Mouse (Mus musculus) MEL (cell line): ENCODE measurements around the gene Psmc3ip. TPM values are rescaled to one million over a fixed set of nuclear protein-coding genes. Genes with fewer than 3 reads are reported as not detected.

Experiments used
- DNase-seq: peaks from one replicate; pipeline ENCODE4 v3.0.0; 2011; ENCODE audit warnings: low read depth, low spot score
- H3K27ac ChIP-seq: 2 replicates; pipeline ENCODE4 v1.5.1; 2012; ENCODE audit warnings: low read depth, mild to moderate bottlenecking, control low read depth, low read length, moderate library complexity; ENCODE audit not compliant: control insufficient read depth
- H3K27me3 ChIP-seq, 2 experiments: fragments of 150-350 bp in 1 of 2; sonication (generic) in 1 of 2; 2 replicates each; pipeline ENCODE4 v1.6.1; 2012; ENCODE audit warnings: low read length in 2 of 2, mild to moderate bottlenecking in 2 of 2, improper control_type of control experiment in 1 of 2, moderate library complexity in 1 of 2; ENCODE audit not compliant: insufficient read depth in 2 of 2, control insufficient read depth in 1 of 2
- H3K36me3 ChIP-seq, 2 experiments: 2 replicates each; pipeline ENCODE4 v1.6.1; 2012 to 2014; ENCODE audit warnings: low read length in 2 of 2, improper control_type of control experiment in 1 of 2, inconsistent platforms in 1 of 2, mild to moderate bottlenecking in 1 of 2; ENCODE audit not compliant: insufficient read depth in 2 of 2, control insufficient read depth in 1 of 2
- H3K4me1 ChIP-seq, 2 experiments: fragments of 150-350 bp in 1 of 2; sonication (generic) in 1 of 2; 2 replicates each; pipeline ENCODE4 v1.6.1; 2012; ENCODE audit warnings: low read length in 2 of 2, improper control_type of control experiment in 1 of 2, mild to moderate bottlenecking in 1 of 2; ENCODE audit not compliant: insufficient read depth in 2 of 2, control insufficient read depth in 1 of 2
- H3K4me3 ChIP-seq, 2 experiments: fragments of 150-350 bp in 1 of 2; sonication (generic) in 1 of 2; 2 replicates each; pipeline ENCODE4 v1.5.1; 2012; ENCODE audit warnings: low read depth in 2 of 2, low read length in 2 of 2, mild to moderate bottlenecking in 2 of 2, moderate library complexity in 2 of 2, control low read depth in 1 of 2, improper control_type of control experiment in 1 of 2; ENCODE audit not compliant: control insufficient read depth in 1 of 2, insufficient read depth in 1 of 2
- H3K79me2 ChIP-seq: 2 replicates; pipeline ENCODE4 v1.6.1; 2012; ENCODE audit warnings: mild to moderate bottlenecking, low read length, moderate library complexity; ENCODE audit not compliant: control insufficient read depth, poor library complexity, insufficient read depth
- H3K9ac ChIP-seq: 2 replicates; pipeline ENCODE4 v1.6.1; 2012; ENCODE audit warnings: low read depth, mild to moderate bottlenecking, control low read depth, low read length, moderate library complexity; ENCODE audit not compliant: control insufficient read depth, poor library complexity, severe bottlenecking
- H3K9me3 ChIP-seq: fragments of 150-350 bp; sonication (generic); replicated peaks from 2 replicates; pipeline ENCODE4 v1.6.1; 2012; ENCODE audit warnings: mild to moderate bottlenecking, low read length, improper control_type of control experiment, moderate library complexity; ENCODE audit not compliant: insufficient read depth
- BHLHE40 ChIP-seq: IDR thresholded peaks from 2 replicates; pipeline ENCODE4 v1.6.1; 2012; ENCODE audit warnings: low read depth, mild to moderate bottlenecking, inconsistent platforms, low read length, improper control_type of control experiment, borderline replicate concordance
- CHD1 ChIP-seq: IDR thresholded peaks from 2 replicates; pipeline ENCODE4 v1.6.1; 2012; ENCODE audit warnings: low read depth, mild to moderate bottlenecking, inconsistent platforms, low read length, improper control_type of control experiment
- CHD2 ChIP-seq: IDR thresholded peaks from 2 replicates; pipeline ENCODE4 v1.6.1; 2011; ENCODE audit warnings: low read length, improper control_type of control experiment
- CTCF ChIP-seq, 3 experiments: IDR thresholded peaks in 2 of 3; conservative IDR thresholded peaks in 1 of 3; 2 replicates each; pipeline ENCODE4 v1.5.1; 2011 to 2012; ENCODE audit warnings: low read length in 3 of 3, low read depth in 2 of 3, mild to moderate bottlenecking in 2 of 3, improper control_type of control experiment in 1 of 3, inconsistent platforms in 1 of 3, mixed read lengths in 1 of 3, moderate library complexity in 1 of 3; ENCODE audit not compliant: control insufficient read depth in 1 of 3, insufficient read depth in 1 of 3, poor library complexity in 1 of 3, severe bottlenecking in 1 of 3
- ELF1 ChIP-seq: IDR thresholded peaks from 2 replicates; pipeline ENCODE4 v1.6.1; 2014; ENCODE audit warnings: low read depth, mild to moderate bottlenecking, inconsistent platforms, low read length, improper control_type of control experiment, moderate library complexity
- ETS1 ChIP-seq: IDR thresholded peaks from 2 replicates; pipeline ENCODE4 v1.6.1; 2012; ENCODE audit warnings: low read depth, mild to moderate bottlenecking, inconsistent platforms, low read length, improper control_type of control experiment, moderate library complexity
- GATA1 ChIP-seq: IDR thresholded peaks from 2 replicates; pipeline ENCODE4 v1.6.1; 2011; ENCODE audit warnings: low read depth, low read length, improper control_type of control experiment
- JUND ChIP-seq: IDR thresholded peaks from 2 replicates; pipeline ENCODE4 v1.6.1; 2011; ENCODE audit warnings: low read depth, mild to moderate bottlenecking, improper control_type of control experiment, low read length
- MEF2A ChIP-seq: IDR thresholded peaks from 2 replicates; pipeline ENCODE4 v1.6.1; 2014; ENCODE audit warnings: low read depth, mild to moderate bottlenecking, inconsistent platforms, low read length, improper control_type of control experiment; ENCODE audit not compliant: poor library complexity, insufficient replicate concordance, severe bottlenecking; ENCODE audit errors: extremely low read depth
- MYB ChIP-seq: IDR thresholded peaks from 2 replicates; pipeline ENCODE4 v1.6.1; 2011; ENCODE audit warnings: mild to moderate bottlenecking, low read depth, low read length, improper control_type of control experiment
- MYC ChIP-seq: IDR thresholded peaks from 2 replicates; pipeline ENCODE4 v1.6.1; 2011; ENCODE audit warnings: low read depth, mild to moderate bottlenecking, low read length, improper control_type of control experiment, moderate library complexity
- NELFE ChIP-seq: IDR thresholded peaks from 2 replicates; pipeline ENCODE4 v1.6.1; 2011; ENCODE audit warnings: low read depth, low read length, improper control_type of control experiment
- NRF1 ChIP-seq: IDR thresholded peaks from 2 replicates; pipeline ENCODE4 v1.6.1; 2014; ENCODE audit warnings: low read depth, mild to moderate bottlenecking, inconsistent platforms, low read length, improper control_type of control experiment, moderate library complexity; ENCODE audit not compliant: poor library complexity, insufficient read depth, severe bottlenecking
- POLR2A ChIP-seq, 2 experiments: IDR thresholded peaks; 2 replicates each; pipeline ENCODE4 v1.6.1; 2011 to 2012; ENCODE audit warnings: low read length in 2 of 2, mild to moderate bottlenecking in 2 of 2, control low read depth in 1 of 2, improper control_type of control experiment in 1 of 2, low read depth in 1 of 2, moderate library complexity in 1 of 2; ENCODE audit not compliant: control insufficient read depth in 1 of 2, insufficient read depth in 1 of 2, poor library complexity in 1 of 2
- POLR2AphosphoS5 ChIP-seq: IDR thresholded peaks from 2 replicates; pipeline ENCODE4 v1.6.1; 2012; ENCODE audit warnings: low read depth, borderline replicate concordance, mild to moderate bottlenecking, inconsistent platforms, low read length, moderate library complexity, mixed read lengths
- RAD21 ChIP-seq: IDR thresholded peaks from 2 replicates; pipeline ENCODE4 v1.6.1; 2011; ENCODE audit warnings: mild to moderate bottlenecking, low read depth, low read length, improper control_type of control experiment
- SMC3 ChIP-seq: IDR thresholded peaks from 2 replicates; pipeline ENCODE4 v1.6.1; 2011; ENCODE audit warnings: low read depth, low read length, improper control_type of control experiment
- TAL1 ChIP-seq: IDR thresholded peaks from 2 replicates; pipeline ENCODE4 v1.6.1; 2012; ENCODE audit warnings: mild to moderate bottlenecking, inconsistent platforms, low read length, moderate library complexity, mixed read lengths
- TBP ChIP-seq: IDR thresholded peaks from 2 replicates; pipeline ENCODE4 v1.8.0; 2011; ENCODE audit warnings: low read depth, low read length, improper control_type of control experiment
- UBTF ChIP-seq: IDR thresholded peaks from 2 replicates; pipeline ENCODE4 v1.6.1; 2012; ENCODE audit warnings: low read depth, mild to moderate bottlenecking, inconsistent platforms, low read length, improper control_type of control experiment, moderate library complexity, borderline replicate concordance; ENCODE audit not compliant: insufficient read depth
- ZC3H11A ChIP-seq: IDR thresholded peaks from 2 replicates; pipeline ENCODE4 v1.6.1; 2012; ENCODE audit warnings: low read depth, mild to moderate bottlenecking, inconsistent platforms, low read length, improper control_type of control experiment
- ZKSCAN1 ChIP-seq: IDR thresholded peaks from 2 replicates; pipeline ENCODE4 v1.6.1; 2012; ENCODE audit warnings: low read depth, mild to moderate bottlenecking, inconsistent platforms, low read length, improper control_type of control experiment, moderate library complexity
- ZMIZ1 ChIP-seq: IDR thresholded peaks from 2 replicates; pipeline ENCODE4 v1.6.1; 2012; ENCODE audit warnings: low read depth, mild to moderate bottlenecking, inconsistent platforms, low read length, improper control_type of control experiment, moderate library complexity
- ZNF384 ChIP-seq: IDR thresholded peaks from 2 replicates; pipeline ENCODE4 v1.6.1; 2012; ENCODE audit warnings: low read depth, mild to moderate bottlenecking, inconsistent platforms, low read length, improper control_type of control experiment
- polyA plus RNA-seq, 2 experiments: library from polyadenylated mRNA; stranded (reverse) in 1 of 2; unstranded in 1 of 2; fragments of >175 nt in 1 of 2; fragments of >200 nt in 1 of 2; gene quantifications; 2 replicates each; pipeline versions ENCODE4 v1.2.1 to v1.2.4; 2012; ENCODE audit warnings: low replicate concordance in 2 of 2, low read depth in 1 of 2; ENCODE audit not compliant: insufficient read length in 2 of 2, insufficient read depth in 1 of 2, missing spikeins in 1 of 2
- total RNA-seq: library from RNA; depleted of rRNA; stranded (reverse); fragments of 300-350 nt; gene quantifications from 2 replicates; pipeline ENCODE4 v1.2.3, GENCODE M21; 2012

Psmc3ip gene
- total and polyA plus RNA-seq, 3 experiments: 8.2 to 14.5 TPM; not detected in 1

- H3K9me3 ChIP-seq: no peaks in the 10 kb centered on the region
- no peak overlapping the region for H3K27ac ChIP-seq
- no peaks in the 10 kb centered on the region; a peak in 2 of 4 replicates for H3K36me3 ChIP-seq
- H3K27me3 ChIP-seq: no peaks in the 10 kb centered on the region
- no peak overlapping the region for H3K4me3 ChIP-seq
- H3K9ac ChIP-seq: no peak overlapping the region
- DNase-seq: no peak
- TF ChIP-seq TAL1 (no peak), NELFE (no peak), POLR2AphosphoS5 (no peak), JUND (no peak), ZNF384 (no peak), CTCF (IDR thresholded peaks at IDR 0.05 in 2 of 3, conservative IDR thresholded peaks at IDR 0.05 in 1 of 3; ENCODE audit: control insufficient read depth in 1 of 3, insufficient read depth in 1 of 3, low read depth in 2 of 3, low read length in 3 of 3, poor library complexity in 1 of 3, severe bottlenecking in 1 of 3) (no peak), NRF1 (no peak), MYB (no peak), ZKSCAN1 (no peak), UBTF (no peak), ZC3H11A (no peak), MEF2A (no peak), ETS1 (no peak), CHD2 (no peak), ZMIZ1 (no peak), TBP (no peak), CHD1 (no peak)
- H3K79me2 ChIP-seq: no peaks in the 10 kb centered on the region
- no peaks in the 10 kb centered on the region for H3K4me1 ChIP-seq
Measured at GRCm38 (mm10) chr11:101046440-101046839, 48.8 kb downstream of the Psmc3ip start.

GRCm38 (mm10) chr11:101045826-101046225 is 49.4 kb downstream of the Psmc3ip start:
- no peaks in the 10 kb centered on the region; a peak in 2 of 4 replicates for H3K36me3 ChIP-seq

More at GRCm38 (mm10) chr11:101045826-101046225, 49.4 kb downstream of the Psmc3ip start:
- Histone ChIP-seq H3K27me3 (no peaks in the 10 kb centered on the region), H3K9me3 (no peaks in the 10 kb centered on the region), H3K9ac (no peak overlapping the region), H3K4me3 (no peak overlapping the region), H3K4me1 (no peaks in the 10 kb centered on the region), H3K79me2 (no peaks in the 10 kb centered on the region), H3K27ac (no peak overlapping the region)
- DNase-seq: no peak
- no peak for TF ChIP-seq RAD21
- TF ChIP-seq UBTF: no peak
- TF ChIP-seq GATA1: no peak
- no peak for TF ChIP-seq POLR2A (IDR thresholded peaks at IDR 0.05; ENCODE audit: control insufficient read depth in 1 of 2, insufficient read depth in 1 of 2, low read depth in 1 of 2, low read length in 2 of 2, poor library complexity in 1 of 2)
- TF ChIP-seq ETS1: no peak
- no peak for TF ChIP-seq SMC3
- no peak for TF ChIP-seq CHD1
- no peak for TF ChIP-seq BHLHE40
- TF ChIP-seq ELF1: no peak
- TF ChIP-seq MYC: no peak
- TF ChIP-seq JUND: no peak
